Mouse (Mus musculus) heart, postnatal 0 days (tissue): Measurements from ENCODE around the gene Ccdc97. TPM values are rescaled to one million over a fixed set of nuclear protein-coding genes. Genes with fewer than 3 reads are reported as not detected.

Source experiments
- ATAC-seq: fragments of 200-750 bp; cut with Nextera tagmentation; 2 replicates; pipeline ENCODE4 v1.8.0; 2017; ENCODE audit warnings: low read depth, moderate number of reproducible peaks, moderate library complexity; ENCODE audit not compliant: insufficient read depth
- DNase-seq: peaks from one replicate; pipeline ENCODE4 v3.0.0-alpha.2; 2016; ENCODE audit warnings: low spot score
- H3K27ac ChIP-seq: fragments of 300-500 bp; sonication (generic); 2 replicates; pipeline ENCODE4 v1.5.1; 2014; ENCODE audit warnings: low read depth, mild to moderate bottlenecking
- H3K27me3 ChIP-seq: fragments of 300-500 bp; sonication (generic); 2 replicates; pipeline ENCODE4 v1.6.1; 2014; ENCODE audit warnings: low read length, mixed read lengths; ENCODE audit not compliant: control insufficient read depth, insufficient read depth
- H3K36me3 ChIP-seq: fragments of 300-500 bp; sonication (generic); replicated peaks from 2 replicates; pipeline ENCODE4 v1.6.1; 2014; ENCODE audit warnings: low read length, mixed read lengths; ENCODE audit not compliant: control insufficient read depth, insufficient read depth
- H3K4me1 ChIP-seq: fragments of 300-500 bp; sonication (generic); 2 replicates; pipeline ENCODE4 v1.6.1; 2014; ENCODE audit warnings: antibody characterized with exemption; ENCODE audit not compliant: control insufficient read depth, insufficient read depth
- H3K4me2 ChIP-seq: fragments of 300-500 bp; sonication (generic); 2 replicates; pipeline ENCODE4 v1.6.1; 2014; ENCODE audit warnings: low read depth, mild to moderate bottlenecking, low read length, moderate library complexity
- H3K4me3 ChIP-seq: fragments of 300-500 bp; sonication (generic); 2 replicates; pipeline ENCODE4 v1.5.1; 2014; ENCODE audit warnings: low read depth, low read length
- H3K9ac ChIP-seq: fragments of 300-500 bp; sonication (generic); replicated peaks from 2 replicates; pipeline ENCODE4 v1.6.1; 2014; ENCODE audit warnings: low read depth, low read length, mixed read lengths
- H3K9me3 ChIP-seq: fragments of 300-500 bp; sonication (generic); replicated peaks from 2 replicates; pipeline ENCODE4 v1.6.1; 2016; ENCODE audit warnings: low read length; ENCODE audit not compliant: control insufficient read depth
- CTCF ChIP-seq: IDR thresholded peaks from 2 replicates; pipeline ENCODE4 v1.5.1; 2016; ENCODE audit warnings: antibody characterized with exemption, control low read depth, low read depth
- EP300 ChIP-seq: IDR thresholded peaks from 2 replicates; pipeline ENCODE4 v1.6.1; 2016; ENCODE audit warnings: antibody characterized with exemption, low read depth
- WGBS: fragments of 180-500 bp; shearing (Covaris S2); extraction: QIAGEN DNeasy Blood & Tissue Kit; methylation state at CpG from one replicate; pipeline ENCODE4 v1.1.7; 2014; 5-methylcytosine and 5-hydroxymethylcytosine counted together
- polyA plus RNA-seq: library from polyadenylated mRNA; unstranded; fragments of >200 nt; fragmentation: Nextera tagmentation; extraction: Ambion mirVana; gene quantifications from 2 replicates; pipeline ENCODE4 v1.2.1, GENCODE M21; 2015
- total RNA-seq: library from RNA; depleted of rRNA; stranded (reverse); fragments of >200 nt; gene quantifications from 2 replicates; pipeline ENCODE4 v1.2.3, GENCODE M21; 2014; ENCODE audit warnings: low replicate concordance

Gene Ccdc97
- total and polyA plus RNA-seq, 2 experiments from 2014 or later = 11.6 to 13.3 TPM

- ATAC-seq (no peak), DNase-seq (no peak)
- H3K27me3 ChIP-seq = no peaks in the 10 kb centered on the region
- H3K9me3 ChIP-seq = peaks cover 9% of the 10 kb centered on the region; the same call in 1 of the 2 replicates
- WGBS = 91% methylated on average over 2 of the region's 2 CpGs
- peaks cover 36% of the 10 kb centered on the region for H3K4me1 ChIP-seq
- TF ChIP-seq EP300 (no peak), CTCF (no peak)
- H3K4me3 ChIP-seq = no peak overlapping the region
- H3K4me2 ChIP-seq = no peak overlapping the region
- H3K9ac ChIP-seq = no peak overlapping the region
- no peak overlapping the region for H3K27ac ChIP-seq
- peaks cover 24% of the 10 kb centered on the region for H3K36me3 ChIP-seq
Measured at GRCm38 (mm10) chr7:25702350-25702749, 16.5 kb downstream of the Ccdc97 start.

DNA sequence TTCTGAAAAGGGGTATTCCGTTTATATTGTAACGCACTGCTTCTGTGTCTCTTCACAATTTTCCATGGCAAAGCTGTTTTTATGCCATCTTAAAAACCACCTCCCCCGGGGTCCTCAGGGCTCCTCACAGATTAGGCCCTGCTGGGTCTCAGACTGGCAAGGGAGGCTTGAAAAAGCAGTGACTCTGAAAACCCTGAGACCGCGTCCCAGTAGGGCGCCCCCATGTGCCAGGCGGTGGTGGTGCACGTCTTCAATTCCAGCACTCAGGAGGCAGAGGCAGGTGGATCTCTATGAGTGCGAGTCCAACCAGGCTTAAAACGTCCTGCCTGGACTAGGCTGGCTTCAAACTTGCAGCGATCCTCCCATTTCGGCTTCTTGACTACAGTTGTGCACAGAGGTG, 18.2 kb downstream of the Ccdc97 start:
- Histone ChIP-seq H3K27me3 (no peaks in the 10 kb centered on the region), H3K27ac (no peak overlapping the region), H3K9me3 (peaks cover 9% of the 10 kb centered on the region; the same call in 1 of the 2 replicates), H3K4me3 (no peak overlapping the region), H3K4me1 (peaks cover 23% of the 10 kb centered on the region), H3K4me2 (no peak overlapping the region), H3K36me3 (peaks cover 36% of the 10 kb centered on the region), H3K9ac (no peak overlapping the region)
- WGBS = 77% methylated on average over 12 of the region's 12 CpGs
- no peak for DNase-seq
- TF ChIP-seq CTCF (no peak), EP300 (no peak)
- no peak for ATAC-seq

DNA sequence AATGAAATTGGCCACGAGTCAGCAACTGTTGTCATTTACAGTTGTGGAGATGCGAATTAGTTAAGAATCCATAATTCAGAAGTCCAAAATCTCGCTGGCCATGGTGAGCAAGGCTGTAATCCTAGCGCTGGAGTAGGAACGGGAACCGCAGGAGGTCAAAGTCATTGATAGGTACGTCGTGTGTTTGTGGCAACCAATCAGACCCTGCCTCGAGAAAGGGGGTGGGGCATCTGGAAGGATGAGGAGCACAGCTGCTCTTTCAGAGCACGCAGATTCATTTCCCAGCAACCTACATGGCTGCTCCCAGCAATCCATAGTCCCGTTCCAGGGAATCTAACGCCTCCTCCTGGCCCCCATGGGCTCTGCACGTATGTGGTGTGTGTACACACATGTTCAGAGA, 19.0 kb downstream of the Ccdc97 start:
- no peak overlapping the region for H3K27ac ChIP-seq
- no peak overlapping the region for H3K4me2 ChIP-seq
- H3K4me3 ChIP-seq = no peak overlapping the region
- WGBS = 63% methylated on average over 13 of the region's 13 CpGs
- DNase-seq = no peak
- no peak for TF ChIP-seq EP300
- no peak for TF ChIP-seq CTCF
- H3K9ac ChIP-seq = no peak overlapping the region
- peaks cover 41% of the 10 kb centered on the region for H3K36me3 ChIP-seq
- H3K27me3 ChIP-seq = no peaks in the 10 kb centered on the region
- no peak for ATAC-seq
- peaks cover 9% of the 10 kb centered on the region; the same call in 1 of the 2 replicates for H3K9me3 ChIP-seq
- peaks cover 15% of the 10 kb centered on the region for H3K4me1 ChIP-seq

DNA sequence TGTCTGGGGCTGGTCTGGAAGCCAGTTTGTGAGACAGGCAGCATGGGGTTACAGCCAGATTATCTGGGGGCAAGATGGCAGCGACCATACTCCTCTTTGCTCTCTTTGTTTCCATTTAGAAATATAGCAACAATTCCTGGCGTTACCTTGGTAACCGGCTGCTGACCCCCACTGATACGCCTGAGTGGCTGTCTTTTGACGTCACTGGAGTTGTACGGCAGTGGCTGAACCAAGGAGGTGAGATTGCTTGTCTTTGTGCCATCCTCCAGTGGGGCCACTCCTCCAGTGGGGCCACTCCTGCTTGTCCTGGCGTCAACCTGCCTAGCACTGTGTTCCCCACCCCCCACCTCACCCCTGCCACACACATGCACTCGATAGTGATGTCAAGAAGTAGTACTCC, 24.8 kb downstream of the Ccdc97 start:
- 67% methylated on average over 8 of the region's 8 CpGs for WGBS
- Histone ChIP-seq H3K4me3 (no peak overlapping the region), H3K27me3 (no peaks in the 10 kb centered on the region), H3K27ac (no peak overlapping the region), H3K36me3 (peaks cover 35% of the 10 kb centered on the region), H3K9me3 (no peaks in the 10 kb centered on the region), H3K9ac (no peak overlapping the region), H3K4me1 (no peaks in the 10 kb centered on the region; the same call in 1 of the 2 replicates), H3K4me2 (no peak overlapping the region)
- ATAC-seq (no peak), DNase-seq (no peak)
- TF ChIP-seq EP300 (no peak), CTCF (no peak)

GRCm38 (mm10) chr7:25690051-25690450, 28.8 kb downstream of the Ccdc97 start:
- TF ChIP-seq EP300 (no peak), CTCF (no peak)
- H3K36me3 ChIP-seq = peaks cover 8% of the 10 kb centered on the region; the same call in 1 of the 2 replicates
- ATAC-seq (no peak), DNase-seq (no peak)
- no peaks in the 10 kb centered on the region for H3K9me3 ChIP-seq
- peaks cover 4% of the 10 kb centered on the region; the same call in 1 of the 2 replicates for H3K4me1 ChIP-seq
- H3K27me3 ChIP-seq = no peaks in the 10 kb centered on the region
- 34% methylated on average over 5 of the region's 5 CpGs for WGBS
- peak overlapping the region; percentile 87; the same call in 1 of the 2 replicates for H3K27ac ChIP-seq
- peak overlapping the region; percentile 79 for H3K4me2 ChIP-seq
- no peak overlapping the region for H3K9ac ChIP-seq
- H3K4me3 ChIP-seq = peak overlapping the region; percentile 84

GRCm38 (mm10) chr7:25689603-25690021, 29.3 kb downstream of the Ccdc97 start:
- peaks cover 8% of the 10 kb centered on the region; the same call in 1 of the 2 replicates for H3K36me3 ChIP-seq
- TF ChIP-seq EP300 (peak; percentile 3; the same call in 1 of the 2 replicates), CTCF (no peak)
- H3K4me2 ChIP-seq = peak overlapping the region; percentile 79
- H3K4me1 ChIP-seq = peaks cover 4% of the 10 kb centered on the region; the same call in 1 of the 2 replicates
- DNase-seq (peak; percentile 37), ATAC-seq (peak; percentile 2; the same call in 1 of the 2 replicates)
- peak overlapping the region; percentile 87 for H3K27ac ChIP-seq
- H3K4me3 ChIP-seq = peak overlapping the region; percentile 84
- no peaks in the 10 kb centered on the region for H3K27me3 ChIP-seq
- H3K9ac ChIP-seq = 0 out of 2 replicates have a peak overlapping the region, but pooled peaks have one; percentile 71
- WGBS = 8% methylated on average over 12 of the region's 12 CpGs
- no peaks in the 10 kb centered on the region for H3K9me3 ChIP-seq
